Mouse (Mus musculus) midbrain, embryonic 10.5 days (tissue): ENCODE data around the gene Klhl15. TPM values are rescaled to one million over a fixed set of nuclear protein-coding genes. Genes with fewer than 3 reads are reported as not detected.

Source experiments
- DNase-seq: peaks from one replicate; pipeline ENCODE4 v3.0.0-alpha.2; 2017; ENCODE audit warnings: low spot score
- H3K27ac ChIP-seq: fragments of 300-500 bp; sonication (generic); replicated peaks from 2 replicates; pipeline ENCODE4 v1.5.1; 2016; ENCODE audit warnings: mild to moderate bottlenecking
- H3K27me3 ChIP-seq: fragments of 300-500 bp; sonication (generic); 2 replicates; pipeline ENCODE4 v1.6.1; 2016; ENCODE audit warnings: low read depth, mild to moderate bottlenecking; ENCODE audit not compliant: poor library complexity, severe bottlenecking
- H3K36me3 ChIP-seq: fragments of 300-500 bp; sonication (generic); 2 replicates; pipeline ENCODE4 v1.6.1; 2016; ENCODE audit warnings: mild to moderate bottlenecking, moderate library complexity
- H3K4me1 ChIP-seq: fragments of 300-500 bp; sonication (generic); 2 replicates; pipeline ENCODE4 v1.6.1; 2016
- H3K4me3 ChIP-seq: fragments of 300-500 bp; sonication (generic); 2 replicates; pipeline ENCODE4 v1.5.1; 2016; ENCODE audit warnings: mild to moderate bottlenecking, moderate library complexity
- H3K9me3 ChIP-seq: fragments of 300-500 bp; sonication (generic); replicated peaks from 2 replicates; pipeline ENCODE4 v1.6.1; 2016; ENCODE audit warnings: mild to moderate bottlenecking
- WGBS: fragments of 180-500 bp; shearing (Covaris S2); methylation state at CpG from one replicate; pipeline ENCODE4 v1.1.7; 2016; 5-methylcytosine and 5-hydroxymethylcytosine counted together
- microRNA-seq: library from miRNA; unstranded; fragments of <30 nt; microRNA quantifications from one replicate; pipeline ENCODE4, GENCODE M21; 2017
- polyA plus RNA-seq: library from polyadenylated mRNA; unstranded; fragments of >200 nt; fragmentation: Nextera tagmentation; extraction: Ambion mirVana; gene quantifications from 2 replicates; pipeline ENCODE4 v1.2.1, GENCODE M21; 2016

Klhl15 gene
- polyA plus RNA-seq, 1 experiment from 2014 or later = 7.1 TPM

GRCm38 (mm10) chrX:94321036-94321902 lies 86.9 kb downstream of the Klhl15 start:
- Histone ChIP-seq H3K27me3 (peaks cover 97% of the 10 kb centered on the region), H3K4me3 (no peak overlapping the region), H3K36me3 (no peaks in the 10 kb centered on the region), H3K9me3 (no peaks in the 10 kb centered on the region), H3K27ac (no peak overlapping the region), H3K4me1 (no peaks in the 10 kb centered on the region)
- no peak for DNase-seq
- WGBS = 85% methylated on average over 11 of the region's 11 CpGs

Small RNA genes within 50 kb of the gene (microRNA-seq; reads per million reads assigned to microRNA genes)
- gene Mir7673 = not detected

Other genes with a start within 250 kb of the Klhl15 start
- gene Zfx, start 110.9 kb upstream of the Klhl15 start, polyA plus RNA-seq = 27.0 and 27.5 TPM in 2 replicates
- gene Eif2s3x, start 21.7 kb upstream of the Klhl15 start, polyA plus RNA-seq = 109 and 112 TPM in 2 replicates
- 0.12 and 0.20 TPM in 2 replicates for gene Fam90a1b, start 132.2 kb downstream of the Klhl15 start, polyA plus RNA-seq
- 109 and 112 TPM in 2 replicates for gene Apoo, start 132.5 kb downstream of the Klhl15 start, polyA plus RNA-seq